Mouse (Mus musculus): ENCODE measurements around the gene Lipc. TPM values are rescaled to one million over a fixed set of nuclear protein-coding genes. Genes with fewer than 3 reads are reported as not detected.

The Lipc gene
- polyA plus RNA-seq, 1 experiment from 2014 or later, result 0.19 TPM

DNA sequence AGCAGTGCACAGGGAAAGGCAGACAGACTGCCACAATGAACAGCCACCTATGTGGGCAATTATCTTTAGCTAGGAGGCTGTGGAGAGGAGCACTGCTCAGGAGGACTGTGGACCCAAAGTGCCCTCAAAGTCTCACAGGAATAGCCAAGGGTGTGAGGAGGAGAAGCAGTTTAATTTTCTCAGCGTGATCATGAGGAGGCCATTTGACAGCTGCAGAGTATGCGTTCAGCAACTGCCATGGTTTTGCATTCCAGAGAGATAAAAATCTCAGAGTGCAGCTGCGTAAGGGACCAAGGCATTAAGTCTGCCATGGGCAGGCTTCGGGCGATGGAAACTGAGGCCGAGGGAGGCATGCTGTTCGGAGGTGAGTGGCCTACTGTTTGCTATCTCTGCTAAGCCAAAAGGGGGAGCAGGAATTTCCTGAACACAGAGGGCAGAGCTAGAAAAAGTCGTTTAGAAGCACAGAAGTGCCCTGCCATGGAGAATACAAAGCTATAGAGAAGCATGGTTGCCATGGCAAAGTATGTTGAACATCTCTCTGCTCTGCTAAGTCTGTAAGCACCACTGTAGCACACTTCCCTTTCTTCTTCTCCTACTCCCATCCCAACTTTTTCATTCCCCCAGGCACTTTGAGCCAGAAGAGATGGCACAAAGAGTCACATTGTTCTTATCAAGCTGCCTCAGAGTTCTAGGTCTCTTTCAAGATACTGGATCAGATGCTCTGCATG lies 151.3 kb downstream of the Lipc start:
- 42% methylated on average over 8 of the region's 8 CpGs for WGBS
- Histone ChIP-seq H3K27me3 (ENCODE audit: control insufficient read depth, insufficient read depth, low read length) (no peaks in the 10 kb centered on the region), H3K4me2 (ENCODE audit: low read length) (no peak overlapping the region), H3K9me3 (ENCODE audit: control insufficient read depth, low read length) (no peaks in the 10 kb centered on the region), H3K4me3 (ENCODE audit: control insufficient read depth in 1 of 2, insufficient read depth in 1 of 2, low read depth in 1 of 2, low read length in 2 of 2) (no peak overlapping the region), H3K4me1 (ENCODE audit: control insufficient read depth in 2 of 2, insufficient read depth in 2 of 2, low read length in 2 of 2) (peaks cover 5 to 8% of the 10 kb centered on the region in 2 experiments; a peak in 2 of 4 replicates), H3K9ac (ENCODE audit: low read length) (no peak overlapping the region), H3K27ac (replicated peaks in 1 of 2; ENCODE audit: control insufficient read depth in 1 of 2, insufficient read depth in 1 of 2, low read depth in 2 of 2, low read length in 2 of 2) (no peak overlapping the region), H3K36me3 (ENCODE audit: control insufficient read depth, insufficient read depth, low read length) (no peaks in the 10 kb centered on the region)
- no peak for ATAC-seq (ENCODE audit: insufficient number of reproducible peaks, insufficient read depth, low FRiP score, low read depth)

DNA sequence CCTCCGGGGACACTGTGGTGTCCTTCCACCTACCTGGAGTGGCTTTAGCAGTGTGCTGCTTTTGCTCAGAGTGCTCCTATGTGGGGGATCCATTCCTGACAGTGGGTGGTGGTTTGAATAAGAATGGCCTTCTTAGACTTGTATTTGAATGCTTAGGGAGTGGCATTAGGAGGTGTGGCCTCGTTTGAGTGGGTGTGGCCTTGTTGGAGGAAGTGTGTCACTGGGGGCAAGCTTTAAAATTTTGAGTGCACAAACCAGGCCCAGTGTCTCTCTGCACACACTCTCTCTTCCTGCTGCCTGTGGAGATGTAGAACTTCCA lies 156.6 kb downstream of the Lipc start:
- ATAC-seq (ENCODE audit: insufficient number of reproducible peaks, insufficient read depth, low FRiP score, low read depth), result no peak
- Histone ChIP-seq H3K27ac (replicated peaks in 1 of 2; ENCODE audit: control insufficient read depth in 1 of 2, insufficient read depth in 1 of 2, low read depth in 2 of 2, low read length in 2 of 2) (no peak overlapping the region), H3K9me3 (ENCODE audit: control insufficient read depth, low read length) (no peaks in the 10 kb centered on the region), H3K4me3 (ENCODE audit: control insufficient read depth in 1 of 2, insufficient read depth in 1 of 2, low read depth in 1 of 2, low read length in 2 of 2) (no peak overlapping the region), H3K36me3 (ENCODE audit: control insufficient read depth, insufficient read depth, low read length) (no peaks in the 10 kb centered on the region), H3K27me3 (ENCODE audit: control insufficient read depth, insufficient read depth, low read length) (no peaks in the 10 kb centered on the region), H3K4me1 (ENCODE audit: control insufficient read depth in 2 of 2, insufficient read depth in 2 of 2, low read length in 2 of 2) (peaks cover 0 to 5% of the 10 kb centered on the region in 2 experiments), H3K9ac (ENCODE audit: low read length) (no peak overlapping the region), H3K4me2 (ENCODE audit: low read length) (no peak overlapping the region)
- whole genome bisulfite sequencing, result 54% methylated on average over 2 of the region's 2 CpGs

DNA sequence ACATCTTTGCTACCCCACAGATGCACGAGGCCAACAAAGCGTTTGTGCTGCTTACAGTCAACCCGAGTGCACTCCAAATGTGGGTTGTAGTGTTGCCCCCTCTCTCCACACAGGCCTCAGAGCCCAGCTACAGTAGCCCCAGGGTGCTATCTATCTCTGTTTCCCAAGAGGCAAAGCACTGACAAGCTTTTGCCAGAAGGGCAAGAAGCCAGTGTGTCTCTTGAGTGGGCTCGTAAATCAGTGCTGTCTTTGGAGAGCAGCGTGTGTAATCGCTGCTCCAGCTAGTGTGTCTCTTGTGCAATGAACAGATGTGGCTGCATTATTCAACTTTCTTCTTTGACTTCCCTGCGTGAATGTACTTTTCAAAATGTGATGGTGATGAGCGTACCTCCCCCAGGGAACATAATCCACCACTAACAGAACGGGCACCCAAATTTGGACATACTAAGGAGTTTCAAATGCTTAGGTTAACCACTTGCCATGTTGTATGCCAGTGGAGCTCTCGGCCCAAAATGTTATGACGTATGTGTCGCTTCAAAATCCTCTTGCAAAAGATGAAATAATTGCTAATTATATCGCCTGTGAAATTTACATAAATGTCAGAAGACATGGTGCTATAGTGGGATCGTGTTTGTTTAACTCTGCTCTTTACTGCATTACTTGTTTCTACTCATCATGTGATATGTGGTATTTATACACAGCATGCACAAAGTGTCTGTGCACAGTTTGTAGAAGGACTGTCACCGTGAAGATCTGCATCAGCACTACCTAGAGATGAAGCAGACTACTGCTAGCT lies 157.2 kb downstream of the Lipc start:
- H3K4me2 ChIP-seq (ENCODE audit: low read length), result no peak overlapping the region
- 71% methylated on average over 15 of the region's 15 CpGs for WGBS

DNA sequence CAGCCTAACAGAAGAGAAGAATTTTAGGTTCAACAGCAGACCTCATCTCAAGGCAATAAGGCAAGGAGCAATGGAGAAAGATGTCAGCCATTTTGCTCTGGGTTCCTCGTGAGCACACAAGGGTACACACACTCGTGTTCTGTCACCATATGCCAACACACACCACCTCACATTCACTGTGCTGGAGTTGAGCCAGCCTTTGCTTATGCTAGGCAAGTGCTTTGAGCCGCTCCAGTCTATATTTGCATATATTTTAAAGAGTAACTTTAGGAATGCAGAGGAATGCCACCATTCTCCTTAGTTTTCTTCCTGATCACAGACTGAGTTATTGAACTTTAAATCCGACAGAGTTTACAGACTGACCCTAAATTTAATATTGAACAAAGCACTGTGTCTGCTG lies 161.4 kb downstream of the Lipc start:
- no peak overlapping the region for H3K27ac ChIP-seq (replicated peaks in 1 of 2; ENCODE audit: control insufficient read depth in 1 of 2, insufficient read depth in 1 of 2, low read depth in 2 of 2, low read length in 2 of 2)
- no peak for ATAC-seq (ENCODE audit: insufficient number of reproducible peaks, insufficient read depth, low FRiP score, low read depth)
- H3K4me3 ChIP-seq (ENCODE audit: control insufficient read depth in 1 of 2, insufficient read depth in 1 of 2, low read depth in 1 of 2, low read length in 2 of 2), result no peak overlapping the region
- H3K4me2 ChIP-seq (ENCODE audit: low read length), result no peak overlapping the region
- WGBS, result 86% methylated on average over 4 of the region's 4 CpGs
- H3K27me3 ChIP-seq (ENCODE audit: control insufficient read depth, insufficient read depth, low read length), result no peaks in the 10 kb centered on the region
- H3K4me1 ChIP-seq (ENCODE audit: control insufficient read depth in 2 of 2, insufficient read depth in 2 of 2, low read length in 2 of 2), result peaks cover 0 to 5% of the 10 kb centered on the region in 2 experiments
- H3K36me3 ChIP-seq (ENCODE audit: control insufficient read depth, insufficient read depth, low read length), result no peaks in the 10 kb centered on the region
- H3K9me3 ChIP-seq (ENCODE audit: control insufficient read depth, low read length), result peaks cover 8% of the 10 kb centered on the region; the same call in 1 of the 2 replicates
- H3K9ac ChIP-seq (ENCODE audit: low read length), result no peak overlapping the region

More for the DNA sequence above, 157.2 kb downstream of the Lipc start:
- no peaks in the 10 kb centered on the region for H3K27me3 ChIP-seq (ENCODE audit: control insufficient read depth, insufficient read depth, low read length)
- H3K4me3 ChIP-seq (ENCODE audit: control insufficient read depth in 1 of 2, insufficient read depth in 1 of 2, low read depth in 1 of 2, low read length in 2 of 2), result no peak overlapping the region
- no peaks in the 10 kb centered on the region for H3K9me3 ChIP-seq (ENCODE audit: control insufficient read depth, low read length)
- no peak for ATAC-seq (ENCODE audit: insufficient number of reproducible peaks, insufficient read depth, low FRiP score, low read depth)
- peaks cover 0 to 5% of the 10 kb centered on the region in 2 experiments for H3K4me1 ChIP-seq (ENCODE audit: control insufficient read depth in 2 of 2, insufficient read depth in 2 of 2, low read length in 2 of 2)
- H3K36me3 ChIP-seq (ENCODE audit: control insufficient read depth, insufficient read depth, low read length), result no peaks in the 10 kb centered on the region
- no peak overlapping the region for H3K27ac ChIP-seq (replicated peaks in 1 of 2; ENCODE audit: control insufficient read depth in 1 of 2, insufficient read depth in 1 of 2, low read depth in 2 of 2, low read length in 2 of 2)
- no peak overlapping the region for H3K9ac ChIP-seq (ENCODE audit: low read length)

DNA sequence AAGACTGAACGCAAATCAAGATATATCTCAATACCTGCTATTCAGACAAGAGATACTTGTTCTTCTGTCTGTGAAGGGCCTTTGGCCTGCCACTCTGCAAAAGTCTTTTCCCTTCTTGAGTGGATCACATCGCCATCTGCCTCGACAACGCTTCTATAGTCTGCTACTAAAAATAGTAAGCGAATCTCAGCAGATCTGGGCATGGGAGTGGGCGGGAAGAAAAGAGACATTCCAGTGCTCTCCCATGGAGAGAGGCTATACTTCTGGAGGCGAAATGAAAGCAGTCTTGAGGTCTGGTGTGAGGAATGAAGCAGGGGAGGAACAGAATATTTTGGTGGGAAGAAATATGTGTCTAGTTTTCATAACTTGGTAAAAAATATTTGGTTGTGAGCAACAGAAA lies 163.3 kb downstream of the Lipc start:
- H3K9ac ChIP-seq (ENCODE audit: low read length), result no peak overlapping the region
- no peak for ATAC-seq (ENCODE audit: insufficient number of reproducible peaks, insufficient read depth, low FRiP score, low read depth)
- no peak overlapping the region for H3K4me3 ChIP-seq (ENCODE audit: control insufficient read depth in 1 of 2, insufficient read depth in 1 of 2, low read depth in 1 of 2, low read length in 2 of 2)
- H3K27ac ChIP-seq (replicated peaks in 1 of 2; ENCODE audit: control insufficient read depth in 1 of 2, insufficient read depth in 1 of 2, low read depth in 2 of 2, low read length in 2 of 2), result no peak overlapping the region
- H3K4me2 ChIP-seq (ENCODE audit: low read length), result no peak overlapping the region
- no peaks in the 10 kb centered on the region for H3K27me3 ChIP-seq (ENCODE audit: control insufficient read depth, insufficient read depth, low read length)
- peaks cover 8% of the 10 kb centered on the region; the same call in 1 of the 2 replicates for H3K9me3 ChIP-seq (ENCODE audit: control insufficient read depth, low read length)
- 54% methylated on average over 7 of the region's 7 CpGs for WGBS
- no peaks in the 10 kb centered on the region for H3K36me3 ChIP-seq (ENCODE audit: control insufficient read depth, insufficient read depth, low read length)
- H3K4me1 ChIP-seq (ENCODE audit: control insufficient read depth in 2 of 2, insufficient read depth in 2 of 2, low read length in 2 of 2), result peaks cover 0 to 4% of the 10 kb centered on the region in 2 experiments; a peak in 1 of 4 replicates

DNA sequence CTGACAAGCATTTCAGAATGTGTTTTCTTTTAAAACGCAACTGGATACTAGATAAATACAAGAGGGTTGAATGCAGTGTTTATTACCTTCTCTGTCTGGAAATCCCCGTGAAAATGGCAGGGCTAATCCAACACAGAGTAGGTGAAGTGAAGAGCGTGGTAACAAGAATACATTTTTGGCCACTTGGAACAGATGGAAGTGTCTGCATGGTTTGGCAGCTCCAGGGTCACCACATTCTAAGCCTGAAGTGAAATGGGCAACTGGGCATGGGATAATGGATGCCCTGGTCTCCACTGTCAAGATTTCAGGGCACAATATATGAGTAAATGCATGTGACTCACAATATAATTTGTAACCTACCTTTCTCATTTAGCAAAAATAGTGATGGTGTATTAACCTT lies 169.8 kb downstream of the Lipc start:
- no peaks in the 10 kb centered on the region for H3K9me3 ChIP-seq (ENCODE audit: control insufficient read depth, low read length)
- peaks cover 27% of the 10 kb centered on the region for H3K36me3 ChIP-seq (ENCODE audit: control insufficient read depth, insufficient read depth, low read length)
- H3K27me3 ChIP-seq (ENCODE audit: control insufficient read depth, insufficient read depth, low read length), result no peaks in the 10 kb centered on the region
- no peak overlapping the region for H3K9ac ChIP-seq (ENCODE audit: low read length)
- WGBS, result 87% methylated on average over 3 of the region's 3 CpGs
- H3K4me2 ChIP-seq (ENCODE audit: low read length), result no peak overlapping the region
- no peak overlapping the region for H3K27ac ChIP-seq (replicated peaks in 1 of 2; ENCODE audit: control insufficient read depth in 1 of 2, insufficient read depth in 1 of 2, low read depth in 2 of 2, low read length in 2 of 2)
- peaks cover 2 to 12% of the 10 kb centered on the region in 2 experiments; a peak in 2 of 4 replicates for H3K4me1 ChIP-seq (ENCODE audit: control insufficient read depth in 2 of 2, insufficient read depth in 2 of 2, low read length in 2 of 2)
- no peak for ATAC-seq (ENCODE audit: insufficient number of reproducible peaks, insufficient read depth, low FRiP score, low read depth)
- no peak overlapping the region for H3K4me3 ChIP-seq (ENCODE audit: control insufficient read depth in 1 of 2, insufficient read depth in 1 of 2, low read depth in 1 of 2, low read length in 2 of 2)

DNA sequence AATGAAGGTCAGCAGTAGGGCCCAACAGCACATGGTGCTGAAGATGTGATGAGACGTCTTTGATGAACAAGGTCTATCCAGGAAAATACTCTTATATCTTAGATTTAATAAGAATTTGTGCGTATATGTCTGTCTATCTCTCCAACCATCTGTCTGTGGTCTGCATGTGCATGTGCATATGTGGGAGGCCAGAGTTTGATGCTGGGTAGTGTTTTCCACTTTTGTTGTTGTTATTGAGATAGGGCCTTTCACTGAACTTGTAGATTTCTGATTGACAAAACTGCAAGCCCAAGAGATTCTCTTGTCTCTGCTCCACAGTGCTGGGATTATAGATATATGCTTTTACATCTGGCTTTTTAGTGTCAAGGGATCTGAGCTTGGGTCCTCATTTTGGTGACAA lies 176.5 kb downstream of the Lipc start:
- Histone ChIP-seq H3K4me1 (ENCODE audit: control insufficient read depth in 2 of 2, insufficient read depth in 2 of 2, low read length in 2 of 2) (no peaks in the 10 kb centered on the region), H3K9ac (ENCODE audit: low read length) (no peak overlapping the region), H3K4me3 (ENCODE audit: control insufficient read depth in 1 of 2, insufficient read depth in 1 of 2, low read depth in 1 of 2, low read length in 2 of 2) (no peak overlapping the region), H3K4me2 (ENCODE audit: low read length) (no peak overlapping the region), H3K27me3 (ENCODE audit: control insufficient read depth, insufficient read depth, low read length) (no peaks in the 10 kb centered on the region), H3K27ac (replicated peaks in 1 of 2; ENCODE audit: control insufficient read depth in 1 of 2, insufficient read depth in 1 of 2, low read depth in 2 of 2, low read length in 2 of 2) (no peak overlapping the region), H3K9me3 (ENCODE audit: control insufficient read depth, low read length) (no peaks in the 10 kb centered on the region), H3K36me3 (ENCODE audit: control insufficient read depth, insufficient read depth, low read length) (peaks cover 43% of the 10 kb centered on the region)
- ATAC-seq (ENCODE audit: insufficient number of reproducible peaks, insufficient read depth, low FRiP score, low read depth), result no peak
- 87% methylated on average over 2 of the region's 2 CpGs for WGBS
